Mouse (Mus musculus) G1E (cell line): ENCODE data around the gene Lhb. TPM values are rescaled to one million over a fixed set of nuclear protein-coding genes. Genes with fewer than 3 reads are reported as not detected.

Source experiments
- ATAC-seq: 2 replicates; pipeline ENCODE4 v1.8.0; 2016; ENCODE audit warnings: mild to moderate bottlenecking; ENCODE audit not compliant: insufficient number of reproducible peaks, poor library complexity, low FRiP score, severe bottlenecking; ENCODE audit errors: extremely low read depth
- DNase-seq: peaks from one replicate; pipeline ENCODE4 v3.0.0; 2012; ENCODE audit warnings: low spot score
- H3K27me3 ChIP-seq: 2 replicates; pipeline ENCODE4 v1.6.1; 2012; ENCODE audit warnings: mild to moderate bottlenecking, low read length, inconsistent platforms; ENCODE audit not compliant: insufficient read depth
- H3K36me3 ChIP-seq: replicated peaks from 2 replicates; pipeline ENCODE3; 2012; ENCODE audit warnings: mild to moderate bottlenecking, inconsistent platforms
- H3K4me1 ChIP-seq: 2 replicates; pipeline ENCODE4 v1.6.1; 2012; ENCODE audit warnings: low read depth, low read length, inconsistent platforms, mixed read lengths; ENCODE audit not compliant: insufficient read depth
- H3K4me3 ChIP-seq: 2 replicates; pipeline ENCODE4 v1.5.1; 2012; ENCODE audit warnings: low read depth, mild to moderate bottlenecking, inconsistent platforms, low read length, moderate library complexity, mixed read lengths
- H3K9me3 ChIP-seq: replicated peaks from 2 replicates; pipeline ENCODE4 v1.6.1; 2012; ENCODE audit warnings: inconsistent platforms
- CTCF ChIP-seq: IDR thresholded peaks from 2 replicates; pipeline ENCODE4 v1.5.1; 2012; ENCODE audit warnings: low read depth, low read length, inconsistent platforms, mixed read lengths
- GATA1 ChIP-seq: IDR thresholded peaks from 2 replicates; pipeline ENCODE4 v1.6.1; 2012; ENCODE audit warnings: borderline replicate concordance, low read length, inconsistent platforms, mixed read lengths
- GATA2 ChIP-seq: IDR thresholded peaks from 2 replicates; pipeline ENCODE4 v1.6.1; 2012; ENCODE audit warnings: low read depth, low read length, inconsistent platforms, borderline replicate concordance
- POLR2AphosphoS5 ChIP-seq: IDR thresholded peaks from 2 replicates; pipeline ENCODE4 v1.6.1; 2012; ENCODE audit warnings: low read depth, low read length, inconsistent platforms; ENCODE audit not compliant: insufficient replicate concordance
- TAL1 ChIP-seq: conservative IDR thresholded peaks from 2 replicates; pipeline ENCODE4 v1.6.1; 2012; ENCODE audit warnings: low read depth, low read length, inconsistent platforms, mixed read lengths
- polyA plus RNA-seq: library from polyadenylated mRNA; stranded (reverse); fragments of >175 nt; gene quantifications from 2 replicates; pipeline ENCODE4 v1.2.3, GENCODE M21; 2012
- total RNA-seq, 2 experiments: library from RNA; stranded (forward) in 1 of 2; stranded (reverse) in 1 of 2; fragments of 200-1000 nt in 1 of 2; fragments of >200 nt in 1 of 2; fragmentation: Nextera tagmentation in 1 of 2; gene quantifications; 2 replicates each; pipeline ENCODE4 v1.2.3; 2014 to 2017

The Lhb gene
- total and polyA plus RNA-seq, 3 experiments, result not detected

- Histone ChIP-seq H3K9me3 (no peaks in the 10 kb centered on the region), H3K4me1 (peaks cover 37% of the 10 kb centered on the region), H3K4me3 (no peak overlapping the region), H3K36me3 (peaks cover 29% of the 10 kb centered on the region), H3K27me3 (peaks cover 7% of the 10 kb centered on the region)
- TF ChIP-seq GATA1 (no peak), GATA2 (no peak), CTCF (no peak)
- DNase-seq, result no peak
- ATAC-seq, result no peak
Measured at GRCm38 (mm10) chr7:45396787-45397186, 23.8 kb upstream of the Lhb start.

GRCm38 (mm10) chr7:45401521-45402085, 19.0 kb upstream of the Lhb start:
- Histone ChIP-seq H3K27me3 (peaks cover 28% of the 10 kb centered on the region), H3K36me3 (no peaks in the 10 kb centered on the region), H3K4me3 (no peak overlapping the region), H3K9me3 (peaks cover 9% of the 10 kb centered on the region), H3K4me1 (peaks cover 23% of the 10 kb centered on the region)
- TF ChIP-seq POLR2AphosphoS5 (no peak), TAL1 (no peak), CTCF (no peak), GATA2 (no peak), GATA1 (no peak)
- ATAC-seq, result no peak
- DNase-seq, result no peak

GRCm38 (mm10) chr7:45403532-45404261, 16.9 kb upstream of the Lhb start:
- TF ChIP-seq POLR2AphosphoS5 (no peak), CTCF (peak; percentile 46; the same call in 1 of the 2 replicates)
- no peak for DNase-seq
- H3K9me3 ChIP-seq, result peaks cover 15% of the 10 kb centered on the region
- H3K27me3 ChIP-seq, result peaks cover 46% of the 10 kb centered on the region
- no peak for ATAC-seq
- peaks cover 13% of the 10 kb centered on the region for H3K4me1 ChIP-seq
- H3K4me3 ChIP-seq, result no peak overlapping the region
- no peaks in the 10 kb centered on the region for H3K36me3 ChIP-seq

- TF ChIP-seq GATA2 (no peak), POLR2AphosphoS5 (no peak), CTCF (peak; percentile 91)
- ATAC-seq (no peak; the same call in 1 of the 2 replicates), DNase-seq (peak; percentile 79)
- Histone ChIP-seq H3K36me3 (no peaks in the 10 kb centered on the region), H3K4me3 (peak within 1 kb of the TSS; percentile 19; the same call in 1 of the 2 replicates), H3K27me3 (peaks cover 63% of the 10 kb centered on the region), H3K9me3 (peaks cover 15% of the 10 kb centered on the region), H3K4me1 (peaks cover 13% of the 10 kb centered on the region)
Measured at GRCm38 (mm10) chr7:45405091-45406075, 15.2 kb upstream of the Lhb start, which contains the start of gene Kcna7. Gene Kcna7, plus strand, starts transcription at chr7:45405653.

GRCm38 (mm10) chr7:45406157-45407156, 14.2 kb upstream of the Lhb start:
- Histone ChIP-seq H3K4me3 (peak overlapping the region; percentile 19; the same call in 1 of the 2 replicates), H3K4me1 (peaks cover 13% of the 10 kb centered on the region), H3K36me3 (no peaks in the 10 kb centered on the region), H3K9me3 (peaks cover 15% of the 10 kb centered on the region), H3K27me3 (peaks cover 70% of the 10 kb centered on the region)
- ATAC-seq (no peak), DNase-seq (no peak)
- TF ChIP-seq GATA1, result no peak
